Mouse (Mus musculus) heart, embryonic 15.5 days (tissue): Measurements from ENCODE around the gene Rcor1. TPM values are rescaled to one million over a fixed set of nuclear protein-coding genes. Genes with fewer than 3 reads are reported as not detected.

ENCODE experiments used
- ATAC-seq: fragments of 200-750 bp; cut with Nextera tagmentation; replicated peaks from 2 replicates; pipeline ENCODE4 v1.8.0; 2017; ENCODE audit warnings: low read depth, moderate TSS enrichment; ENCODE audit not compliant: insufficient number of reproducible peaks, insufficient read depth, low FRiP score
- H3K27ac ChIP-seq: fragments of 300-500 bp; sonication (generic); 2 replicates; pipeline ENCODE4 v1.5.1; 2015; ENCODE audit warnings: mild to moderate bottlenecking, inconsistent platforms
- H3K27me3 ChIP-seq: fragments of 300-500 bp; sonication (generic); 2 replicates; pipeline ENCODE4 v1.6.1; 2015; ENCODE audit warnings: inconsistent platforms
- H3K36me3 ChIP-seq: fragments of 300-500 bp; sonication (generic); 2 replicates; pipeline ENCODE4 v1.6.1; 2015; ENCODE audit warnings: mild to moderate bottlenecking, inconsistent platforms
- H3K4me1 ChIP-seq: fragments of 300-500 bp; sonication (generic); replicated peaks from 2 replicates; pipeline ENCODE4 v1.6.1; 2015; ENCODE audit warnings: inconsistent platforms
- H3K4me2 ChIP-seq: fragments of 300-500 bp; sonication (generic); 2 replicates; pipeline ENCODE4 v1.6.1; 2015; ENCODE audit warnings: inconsistent platforms, mild to moderate bottlenecking, moderate library complexity
- H3K4me3 ChIP-seq: fragments of 300-500 bp; sonication (generic); 2 replicates; pipeline ENCODE4 v1.5.1; 2015; ENCODE audit warnings: mild to moderate bottlenecking, inconsistent platforms
- H3K9ac ChIP-seq: fragments of 300-500 bp; sonication (generic); 2 replicates; pipeline ENCODE4 v1.6.1; 2015; ENCODE audit warnings: mild to moderate bottlenecking, inconsistent platforms
- H3K9me3 ChIP-seq: fragments of 300-500 bp; sonication (generic); replicated peaks from 2 replicates; pipeline ENCODE4 v1.6.1; 2016; ENCODE audit warnings: inconsistent platforms
- WGBS: fragments of 180-500 bp; shearing (Covaris S2); methylation state at CpG from one replicate; pipeline ENCODE4 v1.1.7; 2015; ENCODE audit warnings: mixed read lengths; 5-methylcytosine and 5-hydroxymethylcytosine counted together
- polyA plus RNA-seq: library from polyadenylated mRNA; unstranded; fragments of >200 nt; fragmentation: Nextera tagmentation; extraction: Ambion mirVana; gene quantifications from 2 replicates; pipeline ENCODE4 v1.2.1, GENCODE M21; 2015

Gene Rcor1
- polyA plus RNA-seq, 1 experiment from 2014 or later, result 6.5 TPM

DNA sequence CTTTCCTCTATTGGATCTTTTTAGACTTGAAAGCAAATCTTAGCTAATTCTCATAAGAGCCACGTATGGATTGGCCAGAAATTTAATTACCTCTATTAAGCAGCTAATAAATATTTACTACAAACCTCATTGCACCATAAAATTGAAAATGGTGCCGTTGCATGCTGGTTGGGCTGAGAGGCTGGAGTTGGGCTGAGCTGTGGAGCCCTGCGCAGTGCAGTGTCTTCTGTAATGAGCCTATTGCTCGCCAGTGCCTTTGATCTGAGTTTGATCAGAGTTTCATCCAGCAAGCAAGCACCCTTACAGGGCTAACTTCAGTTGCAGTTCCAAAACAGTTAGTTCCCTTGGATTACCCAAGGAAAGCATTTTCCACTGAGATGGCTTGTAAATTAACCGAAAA is 114.8 kb downstream of the Rcor1 start:
- Histone ChIP-seq H3K4me2 (no peak overlapping the region), H3K9me3 (no peaks in the 10 kb centered on the region), H3K27me3 (no peaks in the 10 kb centered on the region), H3K9ac (no peak overlapping the region), H3K4me3 (no peak overlapping the region), H3K4me1 (peaks cover 8% of the 10 kb centered on the region; the same call in 1 of the 2 replicates), H3K36me3 (no peaks in the 10 kb centered on the region), H3K27ac (no peak overlapping the region)
- no peak for ATAC-seq
- 70% methylated on average over 5 of the region's 5 CpGs for WGBS

DNA sequence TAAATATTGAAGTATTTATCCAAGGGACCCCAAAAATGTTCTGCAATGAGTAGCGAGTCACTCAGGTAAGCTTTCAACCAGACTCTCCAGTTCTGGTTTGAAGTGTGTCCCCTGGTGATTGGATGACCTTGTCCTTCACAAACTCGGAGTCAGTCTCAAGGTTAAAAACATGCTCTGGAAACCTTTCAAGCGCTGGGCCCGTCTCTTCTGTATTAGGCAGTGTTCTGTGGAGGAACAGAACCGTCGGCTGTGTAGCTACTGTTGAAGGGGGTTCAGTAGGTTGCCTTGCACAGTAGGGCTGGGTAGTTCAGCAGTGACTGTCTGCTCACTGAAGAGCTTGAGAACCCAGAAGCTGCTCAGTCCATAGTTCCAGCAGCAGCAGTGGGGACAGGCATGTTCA is 115.5 kb downstream of the Rcor1 start:
- WGBS, result 52% methylated on average over 6 of the region's 6 CpGs
- no peak overlapping the region for H3K9ac ChIP-seq
- peaks cover 7% of the 10 kb centered on the region; the same call in 1 of the 2 replicates for H3K4me1 ChIP-seq
- no peaks in the 10 kb centered on the region for H3K27me3 ChIP-seq
- no peak overlapping the region for H3K4me3 ChIP-seq
- no peaks in the 10 kb centered on the region for H3K36me3 ChIP-seq
- no peak for ATAC-seq
- no peak overlapping the region for H3K4me2 ChIP-seq
- no peak overlapping the region for H3K27ac ChIP-seq
- H3K9me3 ChIP-seq, result no peaks in the 10 kb centered on the region

DNA sequence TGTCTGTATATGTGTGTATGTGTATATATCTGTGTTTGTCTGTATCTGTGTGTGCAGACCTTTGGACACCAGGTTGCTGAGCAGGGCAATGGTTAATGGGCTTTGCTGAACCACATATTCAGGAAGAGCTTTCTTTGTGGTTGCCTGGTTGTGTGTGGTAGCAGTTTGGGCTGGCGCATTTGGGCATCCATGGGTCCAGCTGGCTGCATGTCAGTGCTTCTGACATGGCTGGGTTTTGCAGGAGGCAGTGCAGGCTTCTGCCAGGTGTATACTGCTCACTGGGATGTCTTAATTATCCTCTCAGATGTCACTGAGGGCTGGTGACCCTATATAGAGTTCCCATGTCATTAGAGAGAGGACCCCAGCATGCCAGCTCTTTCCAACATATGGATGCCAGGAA is 116.6 kb downstream of the Rcor1 start:
- 100% methylated on average over 1 of the region's 1 CpGs for WGBS
- H3K9ac ChIP-seq, result no peak overlapping the region
- H3K27me3 ChIP-seq, result no peaks in the 10 kb centered on the region
- no peak for ATAC-seq
- H3K27ac ChIP-seq, result no peak overlapping the region
- H3K4me3 ChIP-seq, result no peak overlapping the region
- no peaks in the 10 kb centered on the region for H3K36me3 ChIP-seq
- no peaks in the 10 kb centered on the region for H3K9me3 ChIP-seq
- H3K4me1 ChIP-seq, result peaks cover 5% of the 10 kb centered on the region; the same call in 1 of the 2 replicates
- no peak overlapping the region for H3K4me2 ChIP-seq

DNA sequence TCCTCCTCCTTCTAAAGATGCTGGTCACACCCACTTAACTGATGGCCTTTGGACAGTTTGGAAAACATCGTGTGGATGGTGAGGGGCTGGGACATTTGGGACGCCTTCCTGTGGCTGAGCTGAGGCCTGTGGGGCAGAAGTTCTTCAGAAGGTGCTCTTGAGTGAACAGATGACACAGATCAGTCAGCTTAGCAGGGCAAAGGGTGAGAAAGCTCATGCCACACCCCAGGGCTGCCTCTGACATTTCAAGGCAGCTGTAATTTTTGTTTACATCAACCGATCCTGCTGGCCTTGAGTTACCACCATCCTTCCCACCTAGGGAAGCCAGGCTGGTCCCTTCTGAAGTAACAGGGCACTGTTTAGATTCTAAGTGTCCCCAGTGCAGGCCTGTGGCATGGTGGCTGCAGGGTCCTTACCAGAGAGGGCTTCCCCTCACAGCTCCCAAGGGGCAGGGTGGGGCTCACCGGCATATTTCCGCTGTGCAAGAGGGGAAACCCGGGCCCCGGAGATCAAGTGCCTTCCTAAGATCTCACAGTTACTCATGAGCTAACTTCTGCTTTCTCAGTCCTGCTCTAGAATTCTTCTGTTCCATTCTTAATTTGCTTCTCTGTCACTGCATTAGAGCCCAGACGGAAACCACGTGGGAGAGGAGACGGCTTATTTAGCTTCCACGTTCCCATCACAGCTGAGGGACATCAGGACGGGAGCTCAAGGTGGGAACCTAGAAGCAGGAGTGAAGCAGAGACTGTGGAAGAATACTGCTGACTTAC is 120.7 kb downstream of the Rcor1 start:
- no peaks in the 10 kb centered on the region for H3K36me3 ChIP-seq
- no peak overlapping the region for H3K27ac ChIP-seq
- H3K4me1 ChIP-seq, result peaks cover 21% of the 10 kb centered on the region
- no peaks in the 10 kb centered on the region for H3K27me3 ChIP-seq
- H3K4me3 ChIP-seq, result no peak overlapping the region
- WGBS, result 44% methylated on average over 12 of the region's 12 CpGs
- no peak overlapping the region for H3K9ac ChIP-seq
- no peaks in the 10 kb centered on the region for H3K9me3 ChIP-seq
- H3K4me2 ChIP-seq, result no peak overlapping the region
- no peak for ATAC-seq

DNA sequence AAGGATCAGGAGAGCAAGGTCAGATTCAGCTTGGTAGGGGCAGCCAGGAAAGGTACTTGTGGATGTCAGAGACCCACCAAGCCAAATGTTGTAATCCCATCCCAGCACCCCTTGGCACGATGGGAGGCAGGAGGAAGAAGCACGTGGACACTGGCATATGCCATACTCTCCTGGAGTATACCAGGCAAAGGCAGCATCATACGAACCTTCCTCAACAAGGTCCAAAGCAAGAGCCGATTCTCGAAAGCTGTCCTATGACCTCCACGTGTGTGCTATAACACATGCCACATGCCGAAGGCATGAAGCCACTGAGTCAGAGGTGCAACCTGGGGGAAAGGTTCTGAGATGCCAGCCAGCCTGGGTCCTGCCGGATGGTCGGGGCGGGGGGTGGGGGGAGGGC is 121.7 kb downstream of the Rcor1 start:
- no peak for ATAC-seq
- no peak overlapping the region for H3K4me2 ChIP-seq
- 93% methylated on average over 10 of the region's 10 CpGs for WGBS
- H3K9me3 ChIP-seq, result no peaks in the 10 kb centered on the region
- no peak overlapping the region for H3K27ac ChIP-seq
- H3K4me3 ChIP-seq, result no peak overlapping the region
- H3K4me1 ChIP-seq, result peaks cover 28% of the 10 kb centered on the region
- H3K9ac ChIP-seq, result no peak overlapping the region
- no peaks in the 10 kb centered on the region for H3K36me3 ChIP-seq
- no peaks in the 10 kb centered on the region for H3K27me3 ChIP-seq

DNA sequence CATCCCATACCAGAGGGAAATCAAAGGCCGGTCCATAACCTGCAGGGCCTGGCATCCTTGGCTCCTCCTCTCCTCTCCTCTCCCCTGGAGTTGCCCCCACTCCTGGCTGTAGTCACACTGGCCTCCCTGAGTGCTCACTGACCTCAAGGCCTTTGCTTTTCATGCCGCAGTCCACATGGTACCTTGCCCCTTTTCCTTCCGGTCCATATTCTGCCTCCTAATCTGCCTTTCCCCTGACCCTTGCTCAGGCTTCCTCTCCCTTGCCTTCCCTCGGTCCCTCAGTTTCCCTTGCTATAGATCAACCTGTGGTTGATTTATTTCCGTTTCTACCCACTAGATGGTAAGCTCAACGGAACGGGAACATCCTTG is 122.8 kb downstream of the Rcor1 start:
- peak overlapping the region; percentile 34 for H3K4me3 ChIP-seq
- H3K4me2 ChIP-seq, result peak overlapping the region; percentile 60
- H3K27me3 ChIP-seq, result no peaks in the 10 kb centered on the region
- H3K9me3 ChIP-seq, result no peaks in the 10 kb centered on the region
- no peak overlapping the region for H3K9ac ChIP-seq
- no peak overlapping the region for H3K27ac ChIP-seq
- H3K36me3 ChIP-seq, result no peaks in the 10 kb centered on the region
- WGBS, result 32% methylated on average over 7 of the region's 7 CpGs
- no peak for ATAC-seq
- peaks cover 29% of the 10 kb centered on the region for H3K4me1 ChIP-seq

DNA sequence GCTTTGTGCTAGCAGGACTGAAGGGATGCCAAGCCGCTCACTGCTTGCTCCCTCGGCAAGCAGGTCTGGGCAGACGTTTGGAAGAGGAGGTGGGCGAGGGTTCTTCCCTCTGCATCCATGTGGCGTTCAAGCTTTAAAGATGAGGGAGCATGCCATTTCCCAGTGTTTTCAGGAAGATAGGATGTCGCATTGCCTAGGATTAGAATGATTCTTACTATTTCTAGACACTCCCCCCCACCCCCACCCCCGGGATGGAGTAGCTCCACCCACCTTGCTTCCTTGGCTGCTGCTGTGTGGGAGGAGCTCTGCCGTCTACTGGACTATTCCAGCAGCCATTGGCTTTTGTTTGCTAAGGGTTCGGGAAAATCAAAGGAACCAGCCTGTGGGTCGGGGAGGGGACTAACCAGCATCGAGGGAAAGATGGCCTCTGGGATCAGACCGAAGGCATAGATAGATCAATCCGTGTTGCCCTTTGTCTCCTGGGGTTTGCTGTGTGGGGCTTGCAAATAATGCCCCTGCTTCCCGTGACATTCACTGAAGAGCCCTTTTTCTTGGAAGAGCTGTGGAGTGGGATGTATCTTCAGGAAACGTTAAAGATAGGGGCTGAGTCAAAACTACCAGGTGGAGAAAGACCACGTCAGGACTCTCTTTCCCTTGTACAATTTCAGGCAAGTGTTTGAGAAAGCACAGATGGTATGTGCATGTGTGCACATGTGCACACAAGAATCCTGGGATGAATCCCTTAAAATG is 123.3 kb downstream of the Rcor1 start:
- Histone ChIP-seq H3K4me1 (peaks cover 30% of the 10 kb centered on the region), H3K27ac (peak overlapping the region; percentile 39; the same call in 1 of the 2 replicates), H3K4me2 (peak overlapping the region; percentile 60), H3K27me3 (no peaks in the 10 kb centered on the region), H3K9me3 (no peaks in the 10 kb centered on the region), H3K9ac (0 out of 2 replicates have a peak overlapping the region, but pooled peaks have one; percentile 17), H3K36me3 (no peaks in the 10 kb centered on the region), H3K4me3 (peak overlapping the region; percentile 34)
- 12% methylated on average over 16 of the region's 16 CpGs for WGBS
- peak; percentile 34; the same call in 1 of the 2 replicates for ATAC-seq

DNA sequence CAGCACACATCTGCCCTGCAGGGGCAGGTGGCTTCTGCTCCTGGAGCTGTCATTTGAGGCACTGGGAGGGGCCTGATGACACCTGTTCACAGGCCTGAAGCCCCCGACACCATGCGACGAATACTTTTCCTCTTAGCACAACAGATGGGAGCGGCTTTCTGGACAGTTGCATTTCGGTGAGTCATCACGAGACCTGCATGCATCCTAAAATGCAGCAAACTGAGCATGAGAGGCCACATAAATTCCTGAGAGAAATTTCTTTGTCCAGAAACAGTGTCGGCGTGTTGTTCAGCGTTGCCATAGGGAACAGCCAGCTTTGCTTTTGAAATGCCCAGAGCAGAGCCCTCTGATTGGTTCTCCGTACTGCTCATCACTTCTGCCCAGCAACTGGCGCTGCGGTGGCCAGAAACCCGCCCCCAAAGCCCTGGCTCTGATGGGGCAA is 125.2 kb downstream of the Rcor1 start:
- H3K4me2 ChIP-seq, result peak overlapping the region; percentile 60
- H3K27ac ChIP-seq, result no peak overlapping the region
- H3K9ac ChIP-seq, result peak overlapping the region; percentile 27; the same call in 1 of the 2 replicates
- H3K4me1 ChIP-seq, result peaks cover 40% of the 10 kb centered on the region
- no peaks in the 10 kb centered on the region for H3K36me3 ChIP-seq
- no peaks in the 10 kb centered on the region for H3K27me3 ChIP-seq
- 5% methylated on average over 13 of the region's 13 CpGs for WGBS
- peak overlapping the region; percentile 43 for H3K4me3 ChIP-seq
- peak; percentile 79 for ATAC-seq
- no peaks in the 10 kb centered on the region for H3K9me3 ChIP-seq

DNA sequence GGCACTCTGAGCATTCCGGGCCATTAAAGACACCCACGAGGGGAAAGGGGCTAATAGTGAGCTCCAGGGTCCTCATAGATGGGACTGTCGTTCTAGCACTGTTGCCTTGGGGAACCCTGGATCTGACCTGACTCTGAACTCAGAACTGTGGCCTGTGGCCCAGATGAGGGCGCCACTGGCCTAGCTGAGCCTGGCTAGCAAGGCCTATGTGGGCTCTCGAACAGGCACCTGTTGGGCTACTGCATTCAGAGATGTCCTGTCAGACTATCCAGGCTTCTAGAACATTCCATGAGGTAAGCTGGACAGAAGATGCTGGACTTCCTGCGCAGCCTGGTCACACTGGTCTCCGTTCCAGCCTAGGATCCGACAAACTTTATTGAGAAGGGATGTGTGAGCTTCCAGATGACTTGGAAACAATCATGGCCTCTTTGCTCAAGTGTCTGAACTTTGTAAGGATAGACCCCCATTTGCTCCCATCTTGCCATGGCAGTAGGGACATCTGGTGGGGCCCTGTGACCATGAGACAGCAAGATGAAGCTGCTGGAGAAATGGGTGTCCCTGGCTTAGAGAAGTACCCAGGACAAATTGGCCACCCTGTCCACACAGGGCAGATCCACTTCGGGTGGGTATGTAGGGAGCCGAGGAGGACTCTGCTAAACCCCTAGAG is 126.1 kb downstream of the Rcor1 start:
- no peaks in the 10 kb centered on the region for H3K36me3 ChIP-seq
- H3K4me3 ChIP-seq, result peak overlapping the region; percentile 68
- peak overlapping the region; percentile 83 for H3K27ac ChIP-seq
- H3K4me2 ChIP-seq, result peak overlapping the region; percentile 89
- H3K9me3 ChIP-seq, result no peaks in the 10 kb centered on the region
- 0 out of 2 replicates have a peak, but pooled peaks have one; percentile 5 for ATAC-seq
- 59% methylated on average over 10 of the region's 10 CpGs for whole genome bisulfite sequencing
- peaks cover 40% of the 10 kb centered on the region for H3K4me1 ChIP-seq
- no peak overlapping the region for H3K9ac ChIP-seq
- H3K27me3 ChIP-seq, result no peaks in the 10 kb centered on the region
